Mouse (Mus musculus): ENCODE results near the gene Pcsk6. TPM values are rescaled to one million over a fixed set of nuclear protein-coding genes. Genes with fewer than 3 reads are reported as not detected.

The Pcsk6 gene
- total RNA-seq, 2 experiments from 2014 or later = 19.6 to 20.5 TPM

GRCm38 (mm10) chr7:65935211-65935610 is 73.7 kb downstream of the Pcsk6 start:
- DNase-seq = no peak

- DNase-seq = no peak
Observed at GRCm38 (mm10) chr7:65940988-65941387, 79.5 kb downstream of the Pcsk6 start.

- DNase-seq = no peak
Observed at GRCm38 (mm10) chr7:65945342-65945993, 83.9 kb downstream of the Pcsk6 start.

- peak in 1 of 2 experiments; percentile 19 for DNase-seq
Observed at GRCm38 (mm10) chr7:65946397-65946796, 84.9 kb downstream of the Pcsk6 start.

- no peak for DNase-seq
Observed at GRCm38 (mm10) chr7:65948891-65949290, 87.4 kb downstream of the Pcsk6 start.

- no peak for DNase-seq
Observed at GRCm38 (mm10) chr7:65954583-65954982, 93.0 kb downstream of the Pcsk6 start.

DNA sequence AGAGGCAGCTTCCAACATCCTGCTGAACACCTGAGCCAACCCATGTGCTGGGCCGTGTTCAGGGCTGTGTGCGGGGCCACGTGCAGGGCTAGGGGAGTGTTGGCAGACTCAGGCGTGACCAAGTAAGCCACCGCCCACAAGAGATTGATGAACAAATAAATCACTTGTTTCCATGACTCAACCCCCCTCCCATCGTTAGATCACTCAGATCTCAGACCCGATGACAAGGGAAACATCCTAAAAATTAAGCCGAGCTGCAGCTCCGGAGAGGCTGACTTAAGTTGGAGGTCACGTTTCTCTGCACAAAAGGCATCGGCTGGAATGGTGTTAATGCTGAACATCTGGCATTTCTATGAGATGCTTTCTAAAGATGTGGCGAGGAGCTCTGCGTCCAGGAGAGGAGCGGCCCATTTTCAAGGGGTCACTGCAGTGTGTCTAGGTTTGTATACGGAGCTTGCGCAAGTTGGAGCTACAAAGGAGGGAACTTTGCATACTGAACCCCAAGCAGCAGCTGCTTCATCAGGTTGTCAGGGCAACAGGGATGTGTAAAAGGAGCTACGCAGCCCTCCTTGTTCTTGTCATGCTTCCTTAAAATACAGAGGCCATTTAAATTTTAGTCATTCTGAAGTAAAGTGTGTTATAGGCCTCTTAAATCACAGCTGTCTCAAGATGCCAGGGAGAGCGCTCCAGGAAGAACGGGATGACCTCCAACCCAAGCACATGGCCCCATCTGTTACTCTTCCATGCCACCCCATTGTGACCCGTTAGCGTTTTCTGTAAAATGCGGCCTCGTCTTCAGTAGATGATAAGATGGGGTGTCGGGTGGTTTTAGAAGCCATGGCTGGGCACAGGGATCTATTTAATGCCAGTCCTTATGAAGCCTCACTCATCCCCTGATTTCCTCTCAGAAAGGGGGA is 94.0 kb downstream of the Pcsk6 start:
- peak; percentile 9 to 25 for DNase-seq

DNA sequence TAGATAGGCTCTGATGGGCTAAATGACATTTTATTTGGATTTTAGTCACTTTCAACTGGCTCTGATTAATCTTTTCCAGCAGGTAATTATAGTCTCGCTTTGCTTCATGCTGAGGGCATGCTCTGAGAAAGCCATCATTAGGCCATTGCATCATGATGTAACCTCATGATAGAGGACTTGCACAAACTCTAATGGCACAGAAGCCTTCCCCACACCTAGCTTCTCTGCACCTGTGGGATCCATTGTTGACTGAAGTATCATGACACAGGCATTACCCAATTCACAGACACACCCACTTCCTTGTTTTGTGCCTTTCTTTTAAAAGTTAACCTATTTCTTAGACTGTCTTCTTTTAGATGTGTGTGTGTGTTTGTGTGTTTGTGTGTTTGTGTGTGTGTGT is 95.7 kb downstream of the Pcsk6 start:
- no peak for DNase-seq

GRCm38 (mm10) chr7:65958105-65958504 is 96.6 kb downstream of the Pcsk6 start:
- DNase-seq = no peak

DNA sequence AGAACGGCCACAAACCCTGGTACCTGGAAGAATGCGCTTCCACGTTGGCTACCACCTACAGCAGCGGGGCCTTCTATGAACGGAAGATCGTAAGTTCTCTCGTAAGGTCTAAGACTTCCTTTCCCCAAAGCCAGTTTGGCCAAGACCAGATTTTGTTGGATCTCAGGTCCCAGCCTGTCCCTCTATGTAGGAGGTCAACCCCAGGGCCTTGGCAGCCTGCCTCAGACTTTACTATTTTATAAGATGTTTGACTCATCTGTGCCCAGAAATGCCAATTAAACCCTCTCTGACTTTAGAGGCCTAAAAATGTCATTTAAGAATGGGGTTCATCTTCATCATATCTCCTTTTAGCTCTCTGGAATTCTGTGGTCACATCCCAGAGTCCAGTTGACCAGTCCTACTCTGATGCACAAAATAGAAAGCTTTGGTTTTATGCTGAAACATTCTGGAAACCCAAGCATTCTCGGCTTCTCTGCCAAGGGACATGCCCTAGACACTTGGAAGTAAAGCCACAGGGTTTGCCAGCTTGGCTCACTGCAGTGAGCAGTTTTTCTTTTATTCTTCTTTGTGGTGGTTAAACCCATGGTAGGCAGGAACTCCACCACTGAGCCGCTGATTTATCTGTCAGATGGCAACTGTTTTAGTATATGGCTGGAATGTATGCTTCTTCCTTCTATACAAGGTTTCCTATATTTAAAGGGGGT is 97.8 kb downstream of the Pcsk6 start:
- DNase-seq = no peak

- DNase-seq = no peak
Observed at GRCm38 (mm10) chr7:65962611-65963010, 101.1 kb downstream of the Pcsk6 start.

- no peak for DNase-seq
Observed at GRCm38 (mm10) chr7:65964398-65964797, 102.9 kb downstream of the Pcsk6 start.

GRCm38 (mm10) chr7:65971301-65971700 is 109.8 kb downstream of the Pcsk6 start:
- DNase-seq = no peak

DNA sequence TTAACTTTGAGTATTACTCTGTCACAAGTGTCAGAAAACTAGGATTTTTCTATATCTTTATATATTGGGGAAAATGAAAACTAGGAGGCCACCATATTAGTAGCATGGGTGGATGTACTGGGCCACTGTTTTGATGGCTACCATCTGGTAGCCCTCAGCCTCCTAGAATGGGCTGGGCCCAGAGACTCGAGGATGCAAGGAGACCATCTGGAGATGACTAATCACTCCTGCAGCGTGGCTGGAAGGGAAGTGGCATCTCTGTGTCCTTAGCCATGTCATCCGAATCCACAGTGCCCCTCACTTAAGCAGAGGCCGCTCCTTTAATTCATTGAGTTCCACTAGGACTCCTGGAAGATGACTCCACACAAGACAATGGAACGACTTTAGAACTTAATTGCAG is 115.8 kb downstream of the Pcsk6 start:
- no peak for DNase-seq

- no peak for DNase-seq
Observed at GRCm38 (mm10) chr7:65977977-65978376, 116.4 kb downstream of the Pcsk6 start.

DNA sequence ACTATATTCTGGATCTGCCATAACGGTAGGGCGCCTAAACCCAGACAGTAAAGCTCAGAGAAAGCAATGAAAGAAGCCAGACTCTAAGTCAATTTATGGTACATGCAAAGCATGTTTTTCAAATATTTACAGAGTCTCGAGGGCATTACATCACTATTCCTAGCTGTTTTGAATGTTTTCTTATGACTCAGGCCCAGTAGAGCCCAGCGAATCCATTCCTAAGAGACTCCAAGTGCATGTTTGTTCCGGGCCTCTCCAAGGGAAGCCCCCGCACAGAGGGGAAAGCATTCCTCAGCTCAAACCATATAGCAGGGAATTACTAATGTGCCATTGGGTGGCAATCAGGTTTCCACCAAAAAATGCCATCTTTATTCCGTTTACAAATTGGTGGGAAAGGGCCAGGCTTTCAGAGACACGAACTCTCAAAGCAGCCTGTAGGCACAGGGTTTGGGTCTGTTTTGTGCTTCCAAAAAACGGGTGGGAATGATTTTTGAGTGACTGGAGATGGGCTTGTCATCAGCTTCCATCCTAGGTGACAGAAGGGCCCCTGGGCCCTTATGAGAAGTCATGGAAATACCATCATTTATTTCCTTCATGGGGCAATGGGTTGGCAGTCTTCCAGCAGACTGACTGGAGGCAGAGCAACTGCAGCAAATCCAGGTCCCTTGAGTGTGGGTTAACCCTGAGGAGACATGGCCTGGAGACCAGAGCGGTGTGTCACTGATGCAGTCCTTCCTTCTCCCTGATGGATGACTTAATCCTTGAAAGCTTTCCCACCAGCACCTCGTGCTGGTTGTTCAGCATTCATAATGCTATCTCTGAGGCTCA is 117.7 kb downstream of the Pcsk6 start:
- peak; percentile 12 to 15 for DNase-seq

GRCm38 (mm10) chr7:65980000-65980399 is 118.5 kb downstream of the Pcsk6 start:
- no peak for DNase-seq

DNA sequence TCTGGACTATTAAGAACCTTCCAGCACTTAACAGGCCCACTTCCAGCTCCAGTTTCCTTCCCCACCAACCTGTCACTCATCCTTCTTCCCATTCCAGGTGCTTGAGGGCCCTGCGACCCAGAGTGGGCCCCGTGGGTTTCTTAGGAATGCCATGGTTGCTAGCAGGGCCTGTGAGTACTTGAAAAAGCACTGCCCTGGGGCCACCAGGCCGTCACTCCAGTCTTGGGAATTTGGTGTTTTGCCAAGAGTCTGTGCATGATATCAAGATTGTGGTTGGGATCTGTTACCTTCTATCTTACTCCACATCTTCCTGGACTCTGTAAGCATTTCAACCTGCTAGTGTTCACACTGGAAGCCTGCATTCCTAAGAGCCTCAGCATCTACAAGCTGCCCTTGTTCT is 120.5 kb downstream of the Pcsk6 start:
- DNase-seq = no peak

GRCm38 (mm10) chr7:65988249-65988648 is 126.7 kb downstream of the Pcsk6 start:
- DNase-seq = no peak

DNA sequence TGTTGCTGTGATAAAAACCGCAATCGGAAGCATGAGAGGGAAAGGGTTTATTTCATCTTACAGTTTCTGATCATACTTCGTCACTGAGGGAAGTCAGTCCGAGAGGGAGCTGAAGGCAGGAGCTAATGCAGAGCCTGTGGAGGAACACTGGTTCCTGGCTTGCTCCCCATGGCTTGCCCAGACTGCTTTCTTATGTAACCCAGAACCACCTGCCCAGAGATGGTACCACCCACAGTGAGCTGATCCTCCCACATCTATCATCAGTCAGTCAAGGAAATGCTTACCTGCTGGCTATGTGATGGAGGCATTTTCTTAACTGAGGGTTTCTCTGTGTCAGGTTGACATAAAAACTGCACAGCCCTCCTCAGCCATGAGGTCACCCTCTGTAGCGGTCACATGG is 127.2 kb downstream of the Pcsk6 start:
- DNase-seq = no peak

DNA sequence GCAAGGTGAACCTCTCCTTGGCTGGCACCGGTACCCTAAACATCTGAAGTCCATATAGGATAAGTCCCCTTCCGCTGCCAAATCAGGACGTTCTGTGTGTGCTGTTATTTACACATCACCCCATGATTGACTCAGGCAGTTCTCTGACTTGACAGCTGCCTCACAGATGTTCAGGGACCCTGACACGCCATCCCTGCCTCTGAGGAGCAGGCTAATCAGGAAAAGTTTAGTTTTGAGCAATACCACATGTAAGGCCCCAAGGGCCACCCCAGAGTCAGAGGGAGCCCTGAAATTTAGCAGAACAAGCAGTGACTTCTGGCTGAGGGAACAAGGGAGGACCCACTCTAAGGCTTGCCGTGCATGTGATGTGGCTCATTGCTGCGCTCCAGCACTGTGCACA is 130.8 kb downstream of the Pcsk6 start:
- DNase-seq = no peak

DNA sequence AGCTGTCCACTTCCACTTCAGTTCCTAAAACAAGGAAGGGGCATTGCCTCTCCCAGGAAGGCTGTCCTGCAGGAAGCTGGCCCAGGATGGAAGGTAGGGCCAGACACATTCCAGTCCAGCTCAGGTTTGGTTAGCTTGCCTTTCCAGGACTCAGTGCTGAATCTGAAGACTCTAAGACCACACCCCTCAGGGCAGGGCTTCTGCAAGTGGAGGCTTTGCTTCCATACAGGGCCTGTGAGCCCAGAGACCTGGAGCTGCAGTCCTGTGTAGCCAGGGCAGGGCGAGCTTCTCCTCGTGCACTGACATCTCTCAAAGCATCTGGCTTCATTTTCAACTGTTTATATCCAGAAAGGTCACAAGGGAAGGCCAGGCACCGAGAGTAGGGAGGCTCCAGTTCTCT is 131.9 kb downstream of the Pcsk6 start:
- DNase-seq = no peak
